Mouse (Mus musculus): ENCODE results near the gene Fbxo17. TPM values are rescaled to one million over a fixed set of nuclear protein-coding genes. Genes with fewer than 3 reads are reported as not detected.

Gene Fbxo17
- polyA plus RNA-seq, 1 experiment from 2014 or later = 21.6 TPM

Other genes with a start within 250 kb of the Fbxo17 start
- not detected in 2 replicates for gene Ifnl2, start 206.3 kb upstream of the Fbxo17 start, polyA plus RNA-seq (2015; fragmentation: Nextera tagmentation; extraction: Ambion mirVana)
- gene Ifnl3, start 194.0 kb upstream of the Fbxo17 start, polyA plus RNA-seq (2015; fragmentation: Nextera tagmentation; extraction: Ambion mirVana) = not detected in 2 replicates
- not detected in 2 replicates for gene Sycn, start 175.9 kb upstream of the Fbxo17 start, polyA plus RNA-seq (2015; fragmentation: Nextera tagmentation; extraction: Ambion mirVana)
- 0.18 TPM in 1 of 2 replicates, not detected in the other for gene Nccrp1, start 169.6 kb upstream of the Fbxo17 start, polyA plus RNA-seq (2015; fragmentation: Nextera tagmentation; extraction: Ambion mirVana)
- gene Samd4b, start 118.7 kb upstream of the Fbxo17 start, polyA plus RNA-seq (2015; fragmentation: Nextera tagmentation; extraction: Ambion mirVana) = 32.8 and 33.3 TPM in 2 replicates
- gene Pak4, start 118.6 kb upstream of the Fbxo17 start, polyA plus RNA-seq (2015; fragmentation: Nextera tagmentation; extraction: Ambion mirVana) = 35.8 and 36.0 TPM in 2 replicates
- 0.23 TPM in 1 of 2 replicates, not detected in the other for gene Acp7, start 85.5 kb upstream of the Fbxo17 start, polyA plus RNA-seq (2015; fragmentation: Nextera tagmentation; extraction: Ambion mirVana)
- 7.7 and 8.3 TPM in 2 replicates for gene Fbxo27, start 24.0 kb upstream of the Fbxo17 start, polyA plus RNA-seq (2015; fragmentation: Nextera tagmentation; extraction: Ambion mirVana)
- gene Mrps12, start 25.0 kb downstream of the Fbxo17 start, polyA plus RNA-seq (2015; fragmentation: Nextera tagmentation; extraction: Ambion mirVana) = 127 and 132 TPM in 2 replicates
- gene Sars2, start 25.2 kb downstream of the Fbxo17 start, polyA plus RNA-seq (2015; fragmentation: Nextera tagmentation; extraction: Ambion mirVana) = 27.3 and 30.8 TPM in 2 replicates
- 0.89 and 2.1 TPM in 2 replicates for gene Ccer2, start 39.4 kb downstream of the Fbxo17 start, polyA plus RNA-seq (2015; fragmentation: Nextera tagmentation; extraction: Ambion mirVana)
- 73.2 and 76.6 TPM in 2 replicates for gene Sirt2, start 49.9 kb downstream of the Fbxo17 start, polyA plus RNA-seq (2015; fragmentation: Nextera tagmentation; extraction: Ambion mirVana)
- 38.8 and 40.5 TPM in 2 replicates for gene Nfkbib, start 50.7 kb downstream of the Fbxo17 start, polyA plus RNA-seq (2015; fragmentation: Nextera tagmentation; extraction: Ambion mirVana)
- gene Rinl, start 72.2 kb downstream of the Fbxo17 start, polyA plus RNA-seq (2015; fragmentation: Nextera tagmentation; extraction: Ambion mirVana) = 2.6 and 4.1 TPM in 2 replicates
- 301 and 303 TPM in 2 replicates for gene Hnrnpl, start 91.7 kb downstream of the Fbxo17 start, polyA plus RNA-seq (2015; fragmentation: Nextera tagmentation; extraction: Ambion mirVana)
- 153 TPM in 2 replicates for gene Ech1, start 108.4 kb downstream of the Fbxo17 start, polyA plus RNA-seq (2015; fragmentation: Nextera tagmentation; extraction: Ambion mirVana)
- 8.7 and 15.3 TPM in 2 replicates for gene Lgals4, start 117.0 kb downstream of the Fbxo17 start, polyA plus RNA-seq (2015; fragmentation: Nextera tagmentation; extraction: Ambion mirVana)
- gene Lgals7, start 147.0 kb downstream of the Fbxo17 start, polyA plus RNA-seq (2015; fragmentation: Nextera tagmentation; extraction: Ambion mirVana) = 25.5 and 29.4 TPM in 2 replicates
- gene Capn12, start 164.6 kb downstream of the Fbxo17 start, polyA plus RNA-seq (2015; fragmentation: Nextera tagmentation; extraction: Ambion mirVana) = 0.69 and 1.2 TPM in 2 replicates
- gene Actn4, start 245.5 kb downstream of the Fbxo17 start, polyA plus RNA-seq (2015; fragmentation: Nextera tagmentation; extraction: Ambion mirVana) = 232 and 258 TPM in 2 replicates